Mouse (Mus musculus) thymus, adult 2 months (tissue): Measurements from ENCODE around the gene Rsbn1.

ENCODE experiments used
- CTCF ChIP-seq: fragments of 200-500 bp; IDR thresholded peaks from 2 replicates; pipeline ENCODE4 v1.5.1; 2012; ENCODE audit warnings: mild to moderate bottlenecking, control low read depth, low read length, moderate library complexity, borderline replicate concordance; ENCODE audit not compliant: control insufficient read depth, poor library complexity, insufficient read depth; ENCODE audit errors: extremely low read depth
- POLR2A ChIP-seq: fragments of 200-500 bp; IDR thresholded peaks from 2 replicates; pipeline ENCODE4 v1.6.1; 2012; ENCODE audit warnings: mild to moderate bottlenecking, low read length, control low read depth, moderate library complexity; ENCODE audit not compliant: control insufficient read depth, poor library complexity, insufficient read depth; ENCODE audit errors: extremely low read depth

DNA sequence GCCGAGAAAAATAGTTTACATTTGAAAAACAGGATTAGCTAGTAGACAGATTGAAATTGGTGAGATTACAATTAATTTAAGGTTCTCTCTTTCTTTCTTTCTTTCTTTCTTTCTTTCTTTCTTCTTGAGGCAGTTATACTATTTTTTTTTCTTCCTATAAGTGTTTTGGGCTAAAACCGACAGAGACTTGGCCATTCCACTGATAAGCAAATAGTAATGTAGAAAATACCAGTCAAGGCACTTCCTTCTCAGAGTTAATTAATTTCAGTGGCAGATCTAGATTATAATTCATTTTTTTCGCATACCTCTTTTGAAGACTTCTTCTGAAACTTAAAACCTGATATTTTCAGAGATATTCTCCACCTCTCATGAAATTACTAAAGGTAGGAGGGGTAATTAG, 11.4 kb downstream of the Rsbn1 start:
- TF ChIP-seq POLR2A (no peak), CTCF (no peak)
